Mouse (Mus musculus): ENCODE measurements around the gene Hnrnpdl. TPM values are rescaled to one million over a fixed set of nuclear protein-coding genes. Genes with fewer than 3 reads are reported as not detected.
A peak's percentile ranks its signal among the peaks of the same experiment; 100 is the strongest.

Hnrnpdl gene
- polyA plus RNA-seq, 1 experiment from 2014 or later, result 181 TPM

GRCm38 (mm10) chr5:100046096-100046495 lies 6.6 kb upstream of the Hnrnpdl start:
- ATAC-seq (ENCODE audit: low FRiP score), result no peak
- Histone ChIP-seq H3K4me3 (replicated peaks) (no peak overlapping the region), H3K36me3 (no peaks in the 10 kb centered on the region), H3K27me3 (replicated peaks) (no peaks in the 10 kb centered on the region), H3K9ac (replicated peaks) (no peak overlapping the region), H3K4me1 (peaks cover 67% of the 10 kb centered on the region), H3K4me2 (no peak overlapping the region), H3K27ac (replicated peaks) (no peak overlapping the region), H3K9me3 (replicated peaks) (no peaks in the 10 kb centered on the region)
- WGBS, result 73% methylated on average over 3 of the region's 3 CpGs

- ATAC-seq (ENCODE audit: low FRiP score), result no peak
- Histone ChIP-seq H3K4me1 (peaks cover 73% of the 10 kb centered on the region), H3K27ac (replicated peaks) (no peak overlapping the region), H3K4me3 (replicated peaks) (no peak overlapping the region), H3K27me3 (replicated peaks) (no peaks in the 10 kb centered on the region), H3K4me2 (no peak overlapping the region), H3K9ac (replicated peaks) (no peak overlapping the region), H3K36me3 (no peaks in the 10 kb centered on the region), H3K9me3 (replicated peaks) (no peaks in the 10 kb centered on the region)
- WGBS, result 80% methylated on average over 5 of the region's 5 CpGs
These were observed 5.2 kb upstream of the Hnrnpdl start for GRCm38 (mm10) chr5:100044621-100045020.

- H3K9ac ChIP-seq (replicated peaks), result no peak overlapping the region
- no peaks in the 10 kb centered on the region for H3K36me3 ChIP-seq
- no peaks in the 10 kb centered on the region for H3K9me3 ChIP-seq (replicated peaks)
- H3K27me3 ChIP-seq (replicated peaks), result no peaks in the 10 kb centered on the region
- H3K4me3 ChIP-seq (replicated peaks), result no peak overlapping the region
- H3K27ac ChIP-seq (replicated peaks), result no peak overlapping the region
- ATAC-seq (ENCODE audit: low FRiP score), result no peak
- no peak overlapping the region for H3K4me2 ChIP-seq
- peaks cover 67% of the 10 kb centered on the region for H3K4me1 ChIP-seq
- WGBS, result 71% methylated on average over 4 of the region's 4 CpGs
These were observed 4.6 kb upstream of the Hnrnpdl start for GRCm38 (mm10) chr5:100044030-100044429.

DNA sequence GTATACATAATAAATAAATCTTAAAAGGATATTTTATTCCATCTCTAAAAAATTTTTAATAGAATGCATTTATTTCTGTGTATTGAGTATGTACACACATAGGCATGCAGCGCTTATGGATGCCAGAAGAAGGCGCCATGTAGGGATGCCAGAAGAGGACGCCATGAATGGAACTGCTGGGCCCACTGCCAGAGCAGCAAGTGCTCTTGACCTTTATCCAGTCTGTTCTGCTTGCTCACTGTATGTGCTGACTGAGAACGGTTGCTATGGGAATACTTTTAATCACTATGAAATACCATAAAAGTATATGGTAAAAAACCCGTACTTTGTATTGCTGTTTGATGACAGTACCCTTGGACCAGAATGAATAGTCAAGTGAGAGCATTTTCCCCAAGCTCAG lies 3.9 kb upstream of the Hnrnpdl start:
- Histone ChIP-seq H3K27ac (replicated peaks) (no peak overlapping the region), H3K4me2 (no peak overlapping the region), H3K9me3 (replicated peaks) (no peaks in the 10 kb centered on the region), H3K4me3 (replicated peaks) (no peak overlapping the region), H3K27me3 (replicated peaks) (no peaks in the 10 kb centered on the region), H3K4me1 (peaks cover 61% of the 10 kb centered on the region), H3K36me3 (no peaks in the 10 kb centered on the region), H3K9ac (replicated peaks) (no peak overlapping the region)
- no peak for ATAC-seq (ENCODE audit: low FRiP score)
- 52% methylated on average over 5 of the region's 5 CpGs for WGBS

DNA sequence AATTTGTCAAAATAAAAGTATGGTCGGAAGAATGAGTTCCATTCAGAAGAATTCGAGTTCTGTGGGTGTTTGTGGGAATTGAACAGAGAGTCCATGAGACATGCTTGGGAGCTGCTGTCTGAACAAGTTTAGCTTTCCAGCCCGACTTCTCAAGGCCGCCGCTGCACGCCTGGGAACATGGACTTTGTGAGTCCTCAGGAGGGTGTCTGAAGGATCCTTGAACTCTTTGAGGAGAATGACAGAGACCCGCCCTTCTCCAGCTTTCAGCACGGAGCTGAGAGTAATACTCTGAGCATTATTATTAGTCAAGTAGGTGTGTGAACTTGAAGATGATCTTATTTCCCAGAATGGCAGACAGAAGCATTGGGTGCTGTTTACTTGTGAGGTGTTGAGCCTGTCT lies 3.0 kb upstream of the Hnrnpdl start:
- Histone ChIP-seq H3K4me1 (peaks cover 56% of the 10 kb centered on the region), H3K4me3 (replicated peaks) (no peak overlapping the region), H3K27ac (replicated peaks) (no peak overlapping the region), H3K4me2 (no peak overlapping the region), H3K9ac (replicated peaks) (no peak overlapping the region), H3K9me3 (replicated peaks) (no peaks in the 10 kb centered on the region), H3K27me3 (replicated peaks) (no peaks in the 10 kb centered on the region), H3K36me3 (no peaks in the 10 kb centered on the region)
- no peak for ATAC-seq (ENCODE audit: low FRiP score)
- 93% methylated on average over 8 of the region's 8 CpGs for WGBS

- no peak overlapping the region for H3K9ac ChIP-seq (replicated peaks)
- H3K4me3 ChIP-seq (replicated peaks), result peak overlapping the region; percentile 93; the same call in 1 of the 2 replicates
- no peak overlapping the region for H3K27ac ChIP-seq (replicated peaks)
- WGBS, result 67% methylated on average over 4 of the region's 4 CpGs
- peaks cover 57% of the 10 kb centered on the region for H3K4me1 ChIP-seq
- peak overlapping the region; percentile 74 for H3K4me2 ChIP-seq
- H3K9me3 ChIP-seq (replicated peaks), result no peaks in the 10 kb centered on the region
- no peak for ATAC-seq (ENCODE audit: low FRiP score)
- no peaks in the 10 kb centered on the region for H3K27me3 ChIP-seq (replicated peaks)
- H3K36me3 ChIP-seq, result no peaks in the 10 kb centered on the region
These were observed 1.8 kb upstream of the Hnrnpdl start for GRCm38 (mm10) chr5:100041272-100041671.

DNA sequence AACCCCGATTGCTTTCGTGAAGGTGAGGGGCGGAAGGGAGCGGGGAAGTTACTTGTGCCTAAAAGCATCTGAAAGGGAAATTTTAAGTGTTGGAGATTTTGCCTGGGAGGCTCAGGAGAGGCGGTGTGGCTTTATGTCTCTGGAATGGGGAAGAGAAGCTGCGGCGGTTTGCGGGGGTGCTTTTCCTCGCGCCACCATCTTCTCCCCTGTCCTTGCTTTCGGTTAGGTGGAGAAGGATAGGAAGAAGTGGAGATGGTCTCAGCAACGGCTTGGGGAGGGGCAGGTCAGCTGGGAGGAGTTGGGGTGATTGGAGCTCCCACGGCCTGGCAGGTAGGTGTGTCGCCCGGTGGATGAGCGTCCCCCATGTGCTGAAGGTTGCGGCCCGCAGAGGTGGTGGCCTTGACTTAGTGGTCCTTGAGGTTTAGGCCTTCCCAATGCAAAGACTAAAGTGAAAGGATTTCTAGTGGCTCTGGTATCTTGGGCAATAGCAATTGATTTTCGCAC lies 869 bp upstream of the Hnrnpdl start:
- WGBS, result 2% methylated on average over 19 of the region's 19 CpGs
- H3K9me3 ChIP-seq (replicated peaks), result no peaks in the 10 kb centered on the region
- no peaks in the 10 kb centered on the region for H3K27me3 ChIP-seq (replicated peaks)
- peaks cover 61% of the 10 kb centered on the region for H3K4me1 ChIP-seq
- peak overlapping the region; percentile 99 for H3K27ac ChIP-seq (replicated peaks)
- peak overlapping the region; percentile 89 for H3K9ac ChIP-seq (replicated peaks)
- ATAC-seq (ENCODE audit: low FRiP score), result no peak
- H3K36me3 ChIP-seq, result no peaks in the 10 kb centered on the region
- peak overlapping the region; percentile 93 for H3K4me3 ChIP-seq (replicated peaks)
- H3K4me2 ChIP-seq, result peak overlapping the region; percentile 74

DNA sequence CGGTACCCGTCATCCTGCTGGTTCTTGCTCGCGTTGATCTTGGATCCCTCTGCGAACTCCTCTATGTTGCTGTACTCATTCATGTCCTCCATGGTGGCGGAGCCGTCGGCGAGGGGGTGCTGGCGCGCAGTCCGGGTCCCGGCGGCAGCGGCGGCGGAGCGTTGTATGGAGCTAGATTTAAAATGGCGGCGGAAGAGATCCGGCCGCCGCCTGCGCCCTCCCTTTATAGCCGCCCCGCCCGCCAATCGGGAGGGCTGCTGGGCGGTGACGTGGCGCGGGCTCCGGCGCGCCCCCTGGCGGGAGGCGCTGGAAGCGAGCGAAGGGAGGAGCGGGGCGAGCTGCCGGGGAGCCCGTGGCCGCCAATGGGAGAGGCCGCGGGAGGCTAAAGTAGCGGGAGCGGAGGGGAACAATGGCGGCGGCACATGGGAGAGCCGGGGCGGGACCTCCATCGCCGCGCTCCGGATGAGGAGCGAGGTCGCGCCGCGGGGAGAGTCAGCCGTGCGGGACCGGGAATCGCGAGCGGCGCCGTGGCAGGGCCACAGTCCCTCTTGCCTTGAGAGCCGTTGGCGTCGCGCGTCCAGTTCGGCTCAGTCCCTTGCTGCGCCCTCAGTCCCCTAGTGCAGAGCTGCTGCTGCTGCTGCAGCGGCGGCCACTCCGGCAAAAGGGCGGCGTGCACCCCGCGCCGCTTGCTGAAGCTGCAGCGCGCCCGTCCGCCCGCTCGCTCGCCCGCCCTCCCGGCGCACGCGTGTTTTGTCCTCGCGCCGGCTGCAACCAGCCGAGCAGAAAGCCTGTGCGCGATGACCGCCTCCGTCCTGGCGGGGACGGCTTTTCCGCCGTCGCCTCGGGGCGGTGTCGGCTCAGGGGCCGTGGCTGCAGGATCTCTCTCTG lies 506 bp downstream of the Hnrnpdl start:
- Histone ChIP-seq H3K27ac (replicated peaks) (peak overlapping the region; percentile 99), H3K27me3 (replicated peaks) (no peaks in the 10 kb centered on the region), H3K4me1 (peaks cover 57% of the 10 kb centered on the region), H3K9me3 (replicated peaks) (no peaks in the 10 kb centered on the region), H3K36me3 (peaks cover 11% of the 10 kb centered on the region), H3K4me2 (peak overlapping the region; percentile 89), H3K4me3 (replicated peaks) (peak overlapping the region; percentile 93), H3K9ac (replicated peaks) (peak overlapping the region; percentile 99)
- ATAC-seq (ENCODE audit: low FRiP score), result peak; percentile 85
- under 1% methylated on average over 106 of the region's 113 CpGs for WGBS

GRCm38 (mm10) chr5:100037965-100038713 lies 1.3 kb downstream of the Hnrnpdl start:
- Histone ChIP-seq H3K27ac (replicated peaks) (peak overlapping the region; percentile 99), H3K4me1 (peaks cover 52% of the 10 kb centered on the region), H3K9me3 (replicated peaks) (no peaks in the 10 kb centered on the region), H3K9ac (replicated peaks) (peak overlapping the region; percentile 99), H3K4me2 (peak overlapping the region; percentile 89), H3K27me3 (replicated peaks) (no peaks in the 10 kb centered on the region), H3K36me3 (peaks cover 18% of the 10 kb centered on the region), H3K4me3 (replicated peaks) (peak overlapping the region; percentile 93)
- peak; percentile 23 for ATAC-seq (ENCODE audit: low FRiP score)
- under 1% methylated on average over 32 of the region's 45 CpGs for WGBS

DNA sequence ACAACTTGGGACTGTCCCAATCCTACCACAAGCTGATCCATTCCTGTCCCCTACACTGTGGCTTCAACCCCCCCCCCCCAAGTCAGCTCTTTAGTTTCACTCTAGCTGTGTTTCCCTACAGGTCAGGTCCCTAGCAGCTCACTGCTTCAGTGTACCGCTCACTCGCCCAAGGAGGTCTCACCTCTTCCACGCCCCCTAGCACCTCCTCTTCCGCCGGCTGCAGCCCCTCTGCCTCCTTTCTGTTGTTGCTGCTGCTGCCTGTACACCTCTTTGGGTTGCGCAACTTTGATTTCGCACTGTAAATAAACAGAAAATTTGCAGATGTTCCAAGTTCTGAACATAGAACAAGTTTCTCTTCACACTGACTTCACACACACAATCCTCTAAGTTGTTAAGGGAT lies 2.8 kb downstream of the Hnrnpdl start:
- peaks cover 45% of the 10 kb centered on the region for H3K4me1 ChIP-seq
- H3K4me3 ChIP-seq (replicated peaks), result peak overlapping the region; percentile 93
- H3K9ac ChIP-seq (replicated peaks), result no peak overlapping the region
- peaks cover 32% of the 10 kb centered on the region for H3K36me3 ChIP-seq
- no peaks in the 10 kb centered on the region for H3K27me3 ChIP-seq (replicated peaks)
- H3K9me3 ChIP-seq (replicated peaks), result no peaks in the 10 kb centered on the region
- 25% methylated on average over 7 of the region's 7 CpGs for WGBS
- no peak for ATAC-seq (ENCODE audit: low FRiP score)
- no peak overlapping the region for H3K27ac ChIP-seq (replicated peaks)
- H3K4me2 ChIP-seq, result peak overlapping the region; percentile 89

DNA sequence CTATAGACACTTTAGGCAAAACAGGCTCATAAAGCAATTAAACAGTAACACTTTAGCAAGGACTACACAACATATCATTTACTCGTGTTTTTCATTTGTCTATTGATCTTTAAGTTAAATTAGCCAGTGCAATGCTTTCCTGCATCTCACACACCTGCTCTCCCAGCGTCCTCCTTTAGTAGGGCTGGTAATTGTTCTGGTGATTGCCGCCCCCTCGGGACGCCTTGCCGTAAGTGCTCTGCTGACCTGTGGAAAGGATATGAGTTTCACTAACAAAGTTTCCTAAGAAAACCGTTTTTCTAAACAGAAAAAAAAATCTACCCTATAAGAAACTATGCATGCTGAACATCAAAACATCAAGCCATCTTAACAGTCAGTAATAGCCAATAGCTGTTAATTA lies 3.5 kb downstream of the Hnrnpdl start:
- H3K4me2 ChIP-seq, result peak overlapping the region; percentile 89
- no peak overlapping the region for H3K27ac ChIP-seq (replicated peaks)
- ATAC-seq (ENCODE audit: low FRiP score), result no peak
- H3K4me1 ChIP-seq, result peaks cover 38% of the 10 kb centered on the region
- H3K9ac ChIP-seq (replicated peaks), result no peak overlapping the region
- H3K9me3 ChIP-seq (replicated peaks), result no peaks in the 10 kb centered on the region
- WGBS, result 25% methylated on average over 7 of the region's 7 CpGs
- peak overlapping the region; percentile 93; the same call in 1 of the 2 replicates for H3K4me3 ChIP-seq (replicated peaks)
- H3K27me3 ChIP-seq (replicated peaks), result no peaks in the 10 kb centered on the region
- peaks cover 40% of the 10 kb centered on the region for H3K36me3 ChIP-seq

All from neural tube, embryonic 15.5 days (tissue).